Mouse (Mus musculus) 416B (cell line): ENCODE data around the gene Prl2a1.
"Not testable (repeated sequence)": the region's sequence is repeated elsewhere in the genome, so short reads cannot be mapped to it uniquely, and the experiment has no call there.

ENCODE experiments used
- DNase-seq: peaks from one replicate; pipeline ENCODE4 v3.0.0; 2011; ENCODE audit warnings: low read depth

The Prl2a1 gene

GRCm38 (mm10) chr13:27801354-27801753 is at the start of gene Prl2a1:
Gene Prl2a1 (plus strand): TSS chr13:27801654.
- no peak for DNase-seq

- DNase-seq, result not testable (repeated sequence)
Measured at GRCm38 (mm10) chr13:27780704-27781103, 20.8 kb upstream of the Prl2a1 start, which contains the start of gene Prl7c1. Gene Prl7c1 (minus strand): TSS chr13:27780804.

- DNase-seq, result peak; percentile 31
Measured at GRCm38 (mm10) chr13:27799303-27799702, 2.2 kb upstream of the Prl2a1 start.

- no peak for DNase-seq
Measured at GRCm38 (mm10) chr13:27802765-27803164, 1.3 kb downstream of the Prl2a1 start.

- no peak for DNase-seq
Measured at GRCm38 (mm10) chr13:27849042-27849441, 47.6 kb downstream of the Prl2a1 start, which contains the start of gene Prl2c1. Gene Prl2c1 (plus strand): TSS chr13:27849342.
